Mouse (Mus musculus): ENCODE data around the gene Susd6.

The Susd6 gene

GRCm38 (mm10) chr12:80838787-80839186 lies 48.5 kb downstream of the Susd6 start:
- DNase-seq (ENCODE audit: low spot score): no peak

- DNase-seq (ENCODE audit: low spot score): no peak
Observed at GRCm38 (mm10) chr12:80839631-80840030, 49.3 kb downstream of the Susd6 start.

GRCm38 (mm10) chr12:80841618-80842017 lies 51.3 kb downstream of the Susd6 start:
- DNase-seq (ENCODE audit: low spot score): no peak

GRCm38 (mm10) chr12:80842609-80843008 lies 52.3 kb downstream of the Susd6 start:
- DNase-seq (ENCODE audit: low spot score): no peak

- DNase-seq (ENCODE audit: low spot score): no peak
Observed at GRCm38 (mm10) chr12:80843236-80843635, 52.9 kb downstream of the Susd6 start.

GRCm38 (mm10) chr12:80843651-80844444 lies 53.5 kb downstream of the Susd6 start:
- DNase-seq (ENCODE audit: low spot score): no peak

GRCm38 (mm10) chr12:80845901-80846300 lies 55.6 kb downstream of the Susd6 start:
- no peak for DNase-seq (ENCODE audit: low spot score)

- DNase-seq (ENCODE audit: low spot score): no peak
Observed at GRCm38 (mm10) chr12:80846861-80847268, 56.6 kb downstream of the Susd6 start.

- DNase-seq (ENCODE audit: low spot score): no peak
Observed at GRCm38 (mm10) chr12:80852001-80852400, 61.7 kb downstream of the Susd6 start.

- DNase-seq (ENCODE audit: low spot score): no peak
Observed at GRCm38 (mm10) chr12:80853737-80854136, 63.4 kb downstream of the Susd6 start.

GRCm38 (mm10) chr12:80854671-80855070 lies 64.4 kb downstream of the Susd6 start:
- DNase-seq (ENCODE audit: low spot score): no peak

GRCm38 (mm10) chr12:80855100-80855499 lies 64.8 kb downstream of the Susd6 start:
- no peak for DNase-seq (ENCODE audit: low spot score)

- no peak for DNase-seq (ENCODE audit: low spot score)
Observed at GRCm38 (mm10) chr12:80855581-80855980, 65.3 kb downstream of the Susd6 start.

- DNase-seq (ENCODE audit: low spot score): no peak
Observed at GRCm38 (mm10) chr12:80857636-80858293, 67.5 kb downstream of the Susd6 start.

- no peak for DNase-seq (ENCODE audit: low spot score)
Observed at GRCm38 (mm10) chr12:80858307-80858706, 68.0 kb downstream of the Susd6 start.

- no peak for DNase-seq (ENCODE audit: low spot score)
Observed at GRCm38 (mm10) chr12:80861916-80862315, 71.6 kb downstream of the Susd6 start.

GRCm38 (mm10) chr12:80863370-80863769 lies 73.1 kb downstream of the Susd6 start:
- no peak for DNase-seq (ENCODE audit: low spot score)

GRCm38 (mm10) chr12:80865175-80865574 lies 74.9 kb downstream of the Susd6 start:
- no peak for DNase-seq (ENCODE audit: low spot score)

- DNase-seq (ENCODE audit: low spot score): no peak
Observed at GRCm38 (mm10) chr12:80866023-80866422, 75.7 kb downstream of the Susd6 start.

GRCm38 (mm10) chr12:80867083-80867482 lies 76.8 kb downstream of the Susd6 start:
- no peak for DNase-seq (ENCODE audit: low spot score)

- DNase-seq (ENCODE audit: low spot score): no peak
Observed at GRCm38 (mm10) chr12:80868401-80868800, 78.1 kb downstream of the Susd6 start.

GRCm38 (mm10) chr12:80877215-80878092 lies 87.1 kb downstream of the Susd6 start:
- no peak for DNase-seq (ENCODE audit: low spot score)

- no peak for DNase-seq (ENCODE audit: low spot score)
Observed at GRCm38 (mm10) chr12:80878093-80878430, 87.8 kb downstream of the Susd6 start.

Data from urinary bladder, postnatal 10 days (tissue).